Mouse (Mus musculus) colon, adult 2 months (tissue): ENCODE data around the gene Prl2a1. TPM values are rescaled to one million over a fixed set of nuclear protein-coding genes. Genes with fewer than 3 reads are reported as not detected.

Source experiments
- polyA plus RNA-seq: library from polyadenylated mRNA; depleted of rRNA; stranded (reverse); fragments of >200 nt; gene quantifications from 2 replicates; pipeline ENCODE4 v1.2.3, GENCODE M21; 2012; rRNA removed

The Prl2a1 gene
- not detected in 2 replicates for polyA plus RNA-seq

GRCm38 (mm10) chr13:27801354-27801753, at the start of gene Prl2a1:
Prl2a1 (plus strand) TSS chr13:27801654.

GRCm38 (mm10) chr13:27780704-27781103, 20.8 kb upstream of the Prl2a1 start, which contains the start of gene Prl7c1:
Prl7c1 (minus strand) TSS chr13:27780804.

GRCm38 (mm10) chr13:27849042-27849441, 47.6 kb downstream of the Prl2a1 start, which contains the start of gene Prl2c1:
Prl2c1 (plus strand) TSS chr13:27849342.

Other genes starting within 250 kb of the Prl2a1 start
- not detected in 2 replicates for gene Prl8a9, start 237.0 kb upstream of the Prl2a1 start, polyA plus RNA-seq
- gene Prl8a1, start 219.5 kb upstream of the Prl2a1 start, polyA plus RNA-seq, result not detected in 2 replicates
- gene Prl7b1, start 191.1 kb upstream of the Prl2a1 start, polyA plus RNA-seq, result not detected in 2 replicates
- gene Prl7a1, start 159.2 kb upstream of the Prl2a1 start, polyA plus RNA-seq, result not detected in 2 replicates
- not detected in 2 replicates for gene Prl7a2, start 133.6 kb upstream of the Prl2a1 start, polyA plus RNA-seq
- not detected in 2 replicates for gene Prl7d1, start 84.9 kb upstream of the Prl2a1 start, polyA plus RNA-seq
- not detected in 2 replicates for gene Prl7c1, start 20.9 kb upstream of the Prl2a1 start, polyA plus RNA-seq
- not detected in 2 replicates for gene Prl2c1, start 47.7 kb downstream of the Prl2a1 start, polyA plus RNA-seq
- gene Prl4a1, start 214.6 kb downstream of the Prl2a1 start, polyA plus RNA-seq, result not detected in 2 replicates